Mouse (Mus musculus) hindbrain, embryonic 12.5 days (tissue): ENCODE data around the gene Sdhc. TPM values are rescaled to one million over a fixed set of nuclear protein-coding genes. Genes with fewer than 3 reads are reported as not detected.

Experiments used
- ATAC-seq: fragments of 200-750 bp; cut with Nextera tagmentation; 2 replicates; pipeline ENCODE4 v1.8.0; 2017; ENCODE audit warnings: moderate TSS enrichment; ENCODE audit not compliant: low FRiP score
- H3K27ac ChIP-seq: fragments of 300-500 bp; sonication (generic); 2 replicates; pipeline ENCODE4 v1.5.1; 2016; ENCODE audit warnings: mild to moderate bottlenecking
- H3K27me3 ChIP-seq: fragments of 300-500 bp; sonication (generic); 2 replicates; pipeline ENCODE4 v1.6.1; 2016; ENCODE audit warnings: mild to moderate bottlenecking
- H3K36me3 ChIP-seq: fragments of 300-500 bp; sonication (generic); 2 replicates; pipeline ENCODE4 v1.6.1; 2016; ENCODE audit warnings: mild to moderate bottlenecking
- H3K4me1 ChIP-seq: fragments of 300-500 bp; sonication (generic); 2 replicates; pipeline ENCODE4 v1.6.1; 2016
- H3K4me2 ChIP-seq: fragments of 300-500 bp; sonication (generic); replicated peaks from 2 replicates; pipeline ENCODE4 v1.6.1; 2016; ENCODE audit warnings: mild to moderate bottlenecking
- H3K4me3 ChIP-seq: fragments of 300-500 bp; sonication (generic); 2 replicates; pipeline ENCODE4 v1.5.1; 2016; ENCODE audit warnings: mild to moderate bottlenecking
- H3K9ac ChIP-seq: fragments of 300-500 bp; sonication (generic); 2 replicates; pipeline ENCODE4 v1.6.1; 2016; ENCODE audit warnings: mild to moderate bottlenecking, moderate library complexity
- H3K9me3 ChIP-seq: fragments of 300-500 bp; sonication (generic); replicated peaks from 2 replicates; pipeline ENCODE4 v1.6.1; 2016; ENCODE audit warnings: mild to moderate bottlenecking
- WGBS: fragments of 180-500 bp; shearing (Covaris S2); methylation state at CpG from one replicate; pipeline ENCODE4 v1.1.7; 2016; 5-methylcytosine and 5-hydroxymethylcytosine counted together
- polyA plus RNA-seq: library from polyadenylated mRNA; unstranded; fragments of >200 nt; fragmentation: Nextera tagmentation; extraction: Ambion mirVana; gene quantifications from 2 replicates; pipeline ENCODE4 v1.2.1, GENCODE M21; 2016

Gene Sdhc
- polyA plus RNA-seq, 1 experiment from 2014 or later: 214 TPM

DNA sequence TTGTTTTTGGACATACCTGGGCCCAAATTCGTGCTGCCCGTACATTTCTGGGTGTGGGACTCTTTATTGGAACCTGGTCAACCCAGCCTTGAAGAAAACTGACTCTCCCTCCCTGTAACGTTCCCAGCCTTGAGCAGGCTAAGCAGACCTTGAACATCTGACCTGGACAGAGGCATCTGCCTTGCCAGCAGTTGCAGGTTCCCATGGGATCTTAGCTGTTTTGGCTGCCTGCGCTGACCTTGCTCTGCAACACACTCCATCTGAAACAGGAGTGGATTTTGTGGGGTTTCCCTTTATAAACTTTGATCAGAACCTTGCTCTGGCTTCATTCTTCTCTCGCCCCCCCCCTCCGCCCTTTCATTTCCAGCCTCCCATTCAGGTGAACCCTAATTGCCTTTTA, 45.2 kb downstream of the Sdhc start:
- 74% methylated on average over 6 of the region's 6 CpGs for WGBS
- ATAC-seq: no peak
- no peak overlapping the region for H3K9ac ChIP-seq

DNA sequence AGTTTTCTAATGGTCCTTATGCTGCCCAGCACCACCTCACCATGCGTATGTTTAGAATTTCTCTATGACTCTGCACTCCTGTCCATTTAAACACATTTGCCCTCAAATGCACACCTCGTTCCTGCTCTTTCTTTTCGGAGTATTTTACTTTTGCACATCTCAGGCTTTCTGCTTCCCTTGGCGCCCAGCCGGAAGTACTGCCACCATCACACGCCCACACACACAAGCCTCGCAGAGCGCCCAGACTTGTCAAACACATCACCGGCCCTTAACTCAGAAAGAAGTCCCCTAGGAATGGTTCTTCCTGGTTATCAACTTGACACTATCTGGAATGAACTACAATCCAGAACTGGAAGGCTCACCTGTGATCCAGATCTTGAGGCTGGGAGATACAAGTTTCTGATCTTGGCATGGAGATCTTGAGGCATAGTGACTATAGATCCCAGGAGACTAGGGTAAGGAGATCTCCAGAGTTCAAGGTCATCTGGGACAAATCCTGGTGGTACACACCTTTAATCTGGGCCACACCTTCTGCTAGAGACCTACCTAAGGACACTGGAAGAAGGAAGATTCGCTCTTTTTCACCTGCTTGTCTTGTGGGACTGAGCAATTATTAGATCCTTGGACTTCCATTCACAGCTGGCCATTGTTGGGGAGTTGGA, 47.1 kb downstream of the Sdhc start:
- Histone ChIP-seq H3K27ac (no peak overlapping the region), H3K4me3 (peak overlapping the region; percentile 64), H3K27me3 (no peaks in the 10 kb centered on the region; the same call in 1 of the 2 replicates), H3K9ac (no peak overlapping the region), H3K4me1 (0 out of 2 replicates have a peak, but pooled peaks cover 3% of the 10 kb centered on the region), H3K9me3 (no peaks in the 10 kb centered on the region), H3K36me3 (no peaks in the 10 kb centered on the region), H3K4me2 (peak overlapping the region; percentile 60)
- no peak for ATAC-seq
- WGBS: 11% methylated on average over 10 of the region's 10 CpGs

More for the DNA sequence above, 45.2 kb downstream of the Sdhc start:
- Histone ChIP-seq H3K27me3 (no peaks in the 10 kb centered on the region; the same call in 1 of the 2 replicates), H3K4me1 (0 out of 2 replicates have a peak, but pooled peaks cover 3% of the 10 kb centered on the region), H3K4me3 (no peak overlapping the region), H3K27ac (no peak overlapping the region), H3K4me2 (no peak overlapping the region), H3K9me3 (no peaks in the 10 kb centered on the region), H3K36me3 (no peaks in the 10 kb centered on the region)

DNA sequence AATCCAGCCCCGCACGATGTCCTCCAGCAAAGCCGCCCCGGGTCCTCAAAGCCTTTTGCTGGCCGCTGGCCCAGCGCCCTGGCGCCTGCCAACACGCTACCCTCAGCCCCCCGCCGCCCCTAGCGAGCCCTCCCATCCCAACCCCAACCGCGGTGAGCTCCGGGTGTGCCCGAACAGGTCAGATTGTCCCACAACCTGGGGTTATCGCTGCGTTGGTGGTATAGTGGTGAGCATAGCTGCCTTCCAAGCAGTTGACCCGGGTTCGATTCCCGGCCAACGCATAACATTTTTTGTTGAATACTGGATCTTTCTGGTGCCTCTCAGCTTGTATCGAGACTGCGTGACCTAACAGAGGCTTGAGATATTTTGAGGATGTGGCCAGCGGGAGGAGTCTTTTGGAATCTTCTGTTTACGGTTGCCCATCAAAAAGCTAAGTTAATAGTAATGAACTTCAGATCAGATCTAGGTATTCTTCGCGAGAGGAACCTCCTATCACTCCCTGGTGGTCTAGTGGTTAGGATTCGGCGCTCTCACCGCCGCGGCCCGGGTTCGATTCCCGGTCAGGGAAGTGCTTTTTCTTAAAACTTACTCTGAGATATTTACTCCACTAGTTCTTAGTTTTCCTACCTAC, 47.7 kb downstream of the Sdhc start:
- H3K4me2 ChIP-seq: peak overlapping the region; percentile 60
- H3K27ac ChIP-seq: 0 out of 2 replicates have a peak overlapping the region, but pooled peaks have one; percentile 60

DNA sequence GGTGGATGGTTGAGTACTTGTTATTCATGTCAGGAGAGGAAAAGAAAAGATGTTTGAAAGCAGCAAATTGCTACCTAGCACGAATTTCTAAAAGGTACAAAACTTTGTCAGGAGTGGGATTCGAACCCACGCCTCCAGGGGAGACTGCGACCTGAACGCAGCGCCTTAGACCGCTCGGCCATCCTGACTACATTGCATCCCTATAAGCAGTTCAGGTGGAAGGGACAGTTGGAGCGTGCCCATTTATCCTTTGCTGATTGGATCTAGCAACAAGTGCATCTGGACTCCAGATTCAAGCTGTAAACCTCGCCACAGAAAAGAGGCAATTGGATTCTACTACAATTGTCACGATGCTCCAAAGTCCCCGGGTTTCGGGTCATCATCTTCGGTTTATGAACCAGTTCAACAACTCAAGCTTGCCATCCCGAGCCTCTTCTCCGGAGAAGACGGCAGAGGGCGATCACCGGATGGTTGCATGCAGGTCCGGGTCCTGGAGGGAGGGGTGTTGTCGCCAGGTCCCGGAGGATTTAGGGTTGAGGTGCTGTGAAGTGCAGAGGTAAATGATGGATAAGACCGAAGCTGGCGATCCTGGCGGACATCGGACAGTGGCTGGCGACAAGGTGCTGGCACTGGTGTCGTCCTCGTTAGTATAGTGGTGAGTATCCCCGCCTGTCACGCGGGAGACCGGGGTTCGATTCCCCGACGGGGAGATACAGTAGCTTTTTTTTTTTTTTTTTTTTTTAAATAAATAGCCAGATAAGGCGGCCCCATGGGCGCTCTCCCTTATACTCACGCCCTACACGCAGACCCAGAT, 48.5 kb downstream of the Sdhc start:
- Histone ChIP-seq H3K4me1 (0 out of 2 replicates have a peak, but pooled peaks cover 3% of the 10 kb centered on the region), H3K4me2 (peak overlapping the region; percentile 60), H3K9me3 (no peaks in the 10 kb centered on the region), H3K27me3 (no peaks in the 10 kb centered on the region; the same call in 1 of the 2 replicates), H3K9ac (peak overlapping the region; percentile 60), H3K27ac (0 out of 2 replicates have a peak overlapping the region, but pooled peaks have one; percentile 60), H3K36me3 (no peaks in the 10 kb centered on the region), H3K4me3 (peak overlapping the region; percentile 64)
- peak; percentile 90 for ATAC-seq
- under 1% methylated on average over 40 of the region's 40 CpGs for WGBS

More for the DNA sequence above, 47.7 kb downstream of the Sdhc start:
- ATAC-seq: peak; percentile 94
- no peak overlapping the region for H3K9ac ChIP-seq
- H3K9me3 ChIP-seq: no peaks in the 10 kb centered on the region
- no peaks in the 10 kb centered on the region; the same call in 1 of the 2 replicates for H3K27me3 ChIP-seq
- H3K4me3 ChIP-seq: peak overlapping the region; percentile 64
- 0% methylated on average over 35 of the region's 35 CpGs for WGBS
- 0 out of 2 replicates have a peak, but pooled peaks cover 3% of the 10 kb centered on the region for H3K4me1 ChIP-seq
- no peaks in the 10 kb centered on the region for H3K36me3 ChIP-seq

DNA sequence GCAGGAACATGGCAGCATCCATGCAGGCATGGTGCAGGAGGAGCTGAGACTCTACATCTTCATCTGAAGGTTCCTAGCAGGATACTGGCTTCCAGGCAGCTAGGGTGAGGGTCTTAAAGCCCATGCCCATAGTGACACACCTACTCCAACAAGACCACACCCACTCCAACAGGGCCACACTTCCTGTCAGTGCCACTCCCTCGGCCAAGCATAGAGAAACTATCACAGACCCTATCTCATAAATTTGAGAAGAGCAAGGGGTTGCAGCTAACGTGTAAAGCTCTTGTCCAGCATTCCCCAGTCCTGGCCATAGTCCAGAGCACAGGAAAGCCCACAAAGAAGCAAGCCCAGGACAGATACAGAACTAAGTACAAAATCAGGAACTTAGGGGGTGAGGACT, 49.4 kb downstream of the Sdhc start:
- WGBS: 51% methylated on average over 2 of the region's 2 CpGs
- H3K4me3 ChIP-seq: no peak overlapping the region

DNA sequence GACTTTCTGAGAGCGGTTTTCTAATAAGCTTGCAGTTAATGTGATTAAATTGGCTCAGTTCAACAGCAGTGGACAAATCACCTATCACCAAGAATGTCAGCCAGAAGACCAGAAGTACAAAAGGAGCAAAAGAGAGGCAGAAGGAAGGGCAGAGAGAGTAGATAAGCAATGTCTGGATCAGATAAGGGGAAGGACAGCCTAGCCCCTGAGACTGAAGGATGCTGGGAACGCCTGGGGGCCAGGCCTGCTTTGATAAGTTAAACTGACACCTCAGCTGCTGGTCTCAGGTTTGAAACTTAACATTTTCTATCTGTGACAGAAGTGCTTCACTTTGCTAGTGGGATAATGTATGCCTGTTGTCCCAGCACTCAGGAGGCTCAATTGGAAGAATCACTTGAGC, 52.8 kb downstream of the Sdhc start:
- peaks cover 5% of the 10 kb centered on the region; the same call in 1 of the 2 replicates for H3K4me1 ChIP-seq
- no peak overlapping the region for H3K4me3 ChIP-seq
- no peak overlapping the region for H3K4me2 ChIP-seq
- no peaks in the 10 kb centered on the region; the same call in 1 of the 2 replicates for H3K27me3 ChIP-seq
- H3K9ac ChIP-seq: no peak overlapping the region
- 49% methylated on average over 2 of the region's 2 CpGs for WGBS
- no peak overlapping the region for H3K27ac ChIP-seq
- no peaks in the 10 kb centered on the region for H3K9me3 ChIP-seq
- H3K36me3 ChIP-seq: no peaks in the 10 kb centered on the region
- ATAC-seq: no peak

More for the DNA sequence above, 49.4 kb downstream of the Sdhc start:
- H3K4me1 ChIP-seq: peaks cover 8% of the 10 kb centered on the region; the same call in 1 of the 2 replicates
- H3K36me3 ChIP-seq: no peaks in the 10 kb centered on the region
- H3K9ac ChIP-seq: no peak overlapping the region
- no peak overlapping the region for H3K4me2 ChIP-seq
- no peaks in the 10 kb centered on the region; the same call in 1 of the 2 replicates for H3K27me3 ChIP-seq
- H3K27ac ChIP-seq: no peak overlapping the region
- H3K9me3 ChIP-seq: no peaks in the 10 kb centered on the region
- no peak for ATAC-seq

DNA sequence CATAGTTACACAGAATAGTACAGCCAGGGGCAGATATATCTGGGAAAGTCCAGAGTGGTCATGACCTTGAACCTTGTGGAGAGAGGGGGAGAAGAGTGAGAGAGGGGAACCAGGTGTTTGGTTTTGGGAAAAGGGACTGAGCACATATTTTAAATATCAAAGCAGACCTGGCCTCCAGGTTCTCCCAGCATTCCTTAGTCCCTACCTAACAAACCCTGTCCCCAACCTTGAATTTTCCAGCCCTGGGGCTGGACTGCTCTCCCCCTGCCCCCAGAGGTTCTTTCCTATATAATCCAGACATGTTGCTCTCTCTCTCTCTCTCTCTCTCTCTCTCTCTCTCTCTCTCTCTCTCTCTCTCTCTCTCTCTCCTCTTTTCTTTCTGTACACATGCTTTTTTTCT, 53.3 kb downstream of the Sdhc start:
- Histone ChIP-seq H3K4me3 (no peak overlapping the region), H3K9ac (no peak overlapping the region), H3K36me3 (no peaks in the 10 kb centered on the region), H3K4me1 (peaks cover 5% of the 10 kb centered on the region; the same call in 1 of the 2 replicates), H3K9me3 (no peaks in the 10 kb centered on the region), H3K4me2 (no peak overlapping the region), H3K27ac (no peak overlapping the region), H3K27me3 (no peaks in the 10 kb centered on the region; the same call in 1 of the 2 replicates)
- ATAC-seq: no peak

DNA sequence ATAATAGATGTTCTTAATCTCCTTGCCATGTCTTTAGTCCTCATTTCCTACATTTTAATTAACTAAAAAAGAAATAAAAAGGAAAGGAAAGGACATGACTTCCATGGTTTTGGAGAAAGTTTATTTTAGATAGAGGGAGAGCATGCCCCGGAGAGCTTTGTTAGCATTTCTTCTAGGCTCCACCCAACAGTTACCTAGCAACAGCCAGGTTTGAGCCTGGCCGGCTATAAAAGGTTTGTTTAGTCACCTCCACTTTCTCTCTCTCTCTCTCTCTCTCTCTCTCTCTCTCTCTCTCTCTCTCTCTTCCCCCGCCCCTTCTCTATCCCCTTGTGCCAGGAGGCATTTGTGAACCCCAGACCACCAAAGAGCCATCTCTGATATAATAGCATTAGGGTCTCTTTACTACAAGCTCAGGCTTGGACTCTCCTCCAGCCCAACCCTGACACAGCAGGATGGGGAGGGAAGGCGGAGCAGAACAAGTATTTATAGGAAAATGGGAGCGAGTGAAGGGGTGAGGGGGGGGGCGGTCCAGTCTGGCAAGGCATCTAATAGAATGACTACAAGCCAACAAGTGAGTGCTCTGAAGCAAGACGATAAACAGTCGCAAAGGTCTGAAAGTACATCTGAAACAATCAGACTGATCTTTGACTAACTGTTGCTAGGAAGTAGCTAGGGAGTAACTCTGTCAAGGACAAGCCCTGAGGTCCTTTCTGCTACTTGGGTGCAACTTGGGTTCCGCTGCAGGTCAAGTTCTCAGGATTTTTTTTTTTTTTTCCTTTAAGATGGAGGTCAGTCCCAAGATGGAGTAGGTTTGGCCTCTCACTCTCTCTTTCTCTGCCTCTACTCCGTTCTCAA, 54.1 kb downstream of the Sdhc start:
- no peaks in the 10 kb centered on the region; the same call in 1 of the 2 replicates for H3K27me3 ChIP-seq
- no peak for ATAC-seq
- H3K4me2 ChIP-seq: no peak overlapping the region
- no peaks in the 10 kb centered on the region for H3K36me3 ChIP-seq
- H3K9ac ChIP-seq: no peak overlapping the region
- H3K4me3 ChIP-seq: no peak overlapping the region
- H3K27ac ChIP-seq: no peak overlapping the region
- peaks cover 5% of the 10 kb centered on the region; the same call in 1 of the 2 replicates for H3K4me1 ChIP-seq
- 18% methylated on average over 9 of the region's 10 CpGs for WGBS
- H3K9me3 ChIP-seq: no peaks in the 10 kb centered on the region

DNA sequence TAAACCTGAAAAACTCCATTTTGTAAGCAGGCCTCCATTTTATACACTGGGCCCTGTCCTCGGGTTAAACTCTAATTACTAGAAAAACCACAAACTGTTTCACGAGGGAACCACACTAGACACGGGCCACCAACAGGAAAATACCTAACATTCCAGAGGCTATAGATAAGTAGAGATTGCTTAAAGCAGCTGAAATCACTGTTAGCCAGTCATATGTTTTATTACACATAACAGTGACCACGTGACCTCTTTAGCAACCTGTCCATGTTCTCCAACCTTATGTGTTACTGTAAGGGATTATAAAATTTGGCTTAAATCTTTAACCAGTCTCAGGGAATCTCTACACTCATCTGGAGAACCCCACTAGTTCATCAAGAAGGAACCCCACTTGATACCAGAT, 56.0 kb downstream of the Sdhc start:
- no peaks in the 10 kb centered on the region for H3K36me3 ChIP-seq

DNA sequence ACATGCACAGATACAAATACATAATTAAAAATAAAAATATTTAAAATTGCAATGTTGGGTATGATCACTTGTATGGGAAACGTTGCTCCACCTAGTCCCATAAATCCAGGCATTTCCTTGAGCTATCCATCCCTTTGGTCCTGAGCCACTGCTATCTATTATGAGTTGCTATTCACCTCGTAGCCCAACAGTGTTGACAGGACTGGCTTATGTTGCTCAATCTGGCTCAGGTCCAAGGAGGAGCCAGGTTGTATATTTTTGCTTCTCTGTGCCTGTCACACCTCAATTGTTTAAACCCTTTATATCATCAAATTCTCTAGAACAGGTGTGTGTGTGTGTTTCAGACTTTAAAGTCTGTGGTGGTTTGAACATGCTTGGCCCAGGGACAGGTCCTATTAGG, 59.6 kb downstream of the Sdhc start:
- WGBS: 78% methylated on average over 2 of the region's 2 CpGs
- H3K4me2 ChIP-seq: no peak overlapping the region
- H3K27ac ChIP-seq: no peak overlapping the region
- H3K27me3 ChIP-seq: peaks cover 22% of the 10 kb centered on the region
- no peaks in the 10 kb centered on the region for H3K4me1 ChIP-seq
- no peaks in the 10 kb centered on the region for H3K9me3 ChIP-seq
- ATAC-seq: no peak
- no peak overlapping the region for H3K9ac ChIP-seq
- no peaks in the 10 kb centered on the region for H3K36me3 ChIP-seq
- H3K4me3 ChIP-seq: no peak overlapping the region

More for the DNA sequence above, 56.0 kb downstream of the Sdhc start:
- Histone ChIP-seq H3K27ac (no peak overlapping the region), H3K9me3 (no peaks in the 10 kb centered on the region), H3K4me2 (no peak overlapping the region), H3K4me3 (no peak overlapping the region), H3K9ac (no peak overlapping the region), H3K27me3 (peaks cover 3% of the 10 kb centered on the region; the same call in 1 of the 2 replicates), H3K4me1 (peaks cover 5% of the 10 kb centered on the region; the same call in 1 of the 2 replicates)
- no peak for ATAC-seq
- 74% methylated on average over 4 of the region's 4 CpGs for WGBS

DNA sequence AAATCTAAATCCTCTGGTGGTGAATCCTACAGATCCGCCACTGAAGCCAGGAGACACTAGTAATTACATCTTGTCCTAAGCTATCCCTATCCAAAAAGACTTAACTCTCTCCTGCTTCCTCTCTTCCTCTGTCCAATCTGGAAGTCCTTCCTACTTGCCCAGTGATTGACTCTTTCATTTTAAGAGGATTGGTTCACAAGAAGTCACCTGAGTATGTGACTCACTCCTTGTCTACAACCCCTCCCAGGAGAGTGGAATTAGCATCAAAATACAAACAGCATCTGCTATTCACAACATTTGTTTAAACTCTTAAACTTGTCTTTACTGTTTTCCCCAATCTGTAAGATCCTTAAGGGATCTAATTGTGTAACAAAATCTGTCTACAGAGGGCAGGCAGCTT, 60.5 kb downstream of the Sdhc start:
- Histone ChIP-seq H3K4me2 (no peak overlapping the region), H3K4me3 (no peak overlapping the region), H3K27ac (no peak overlapping the region), H3K36me3 (no peaks in the 10 kb centered on the region), H3K4me1 (no peaks in the 10 kb centered on the region), H3K9ac (no peak overlapping the region), H3K9me3 (no peaks in the 10 kb centered on the region), H3K27me3 (peaks cover 25% of the 10 kb centered on the region)
- WGBS: 92% methylated on average over 1 of the region's 1 CpGs
- ATAC-seq: no peak
